Mouse (Mus musculus): ENCODE data around the gene Abhd16a. TPM values are rescaled to one million over a fixed set of nuclear protein-coding genes. Genes with fewer than 3 reads are reported as not detected.

Gene Abhd16a
- polyA plus RNA-seq, 2 experiments = 78.0 to 98.6 TPM

DNA sequence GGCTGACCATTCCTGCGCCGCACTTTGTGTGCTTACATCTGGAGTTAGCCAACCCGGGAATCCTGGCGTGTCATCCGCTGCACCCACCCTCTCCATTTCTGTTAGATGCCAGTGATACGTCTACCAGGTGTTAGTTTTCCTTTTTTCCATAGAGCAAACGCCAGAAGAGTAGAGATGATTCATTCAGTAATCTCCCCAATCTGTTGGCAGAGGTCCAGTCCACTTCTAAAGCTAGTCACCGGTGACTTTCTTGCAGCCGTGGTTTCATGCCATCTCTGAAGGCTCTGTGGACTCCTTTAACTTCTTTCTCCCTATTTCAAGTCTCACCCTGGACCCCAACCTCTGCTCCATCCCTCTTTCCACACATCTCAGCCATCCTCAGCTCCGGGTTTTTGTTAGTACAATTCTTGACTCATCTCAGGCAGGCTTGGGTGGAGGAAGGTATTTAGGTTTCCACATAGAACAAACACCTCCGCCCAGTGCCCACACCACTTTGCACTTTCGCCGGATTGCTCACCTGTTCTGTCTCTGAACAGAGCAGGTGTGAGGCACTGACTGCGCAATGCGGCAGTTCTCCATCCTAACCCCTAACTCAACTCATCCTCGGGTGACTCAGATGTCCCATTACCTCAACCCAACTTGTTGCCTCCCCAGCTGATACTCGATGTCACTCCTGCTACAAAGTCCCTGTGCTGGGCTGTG lies 20.7 kb upstream of the Abhd16a start:
- Histone ChIP-seq H3K4me1 (ENCODE audit: control insufficient read depth, insufficient read depth, low read length) (peaks cover 15% of the 10 kb centered on the region), H3K27ac (replicated peaks; ENCODE audit: low read depth, low read length) (no peak overlapping the region), H3K4me3 (replicated peaks; ENCODE audit: low read length) (no peak overlapping the region), H3K36me3 (ENCODE audit: control insufficient read depth, insufficient read depth, low read length) (peaks cover under 1% of the 10 kb centered on the region), H3K27me3 (ENCODE audit: control insufficient read depth, insufficient read depth, low read length) (peaks cover 23% of the 10 kb centered on the region), H3K9me3 (ENCODE audit: control insufficient read depth, low read length) (no peaks in the 10 kb centered on the region), H3K4me2 (replicated peaks; ENCODE audit: low read depth, low read length, severe bottlenecking) (no peak overlapping the region), H3K9ac (ENCODE audit: low read depth, low read length, severe bottlenecking) (no peak overlapping the region)
- no peak for TF ChIP-seq POLR2A (IDR thresholded peaks at IDR 0.05; ENCODE audit: borderline replicate concordance, extremely low read depth, insufficient read depth, insufficient read length)
- no peak for ATAC-seq (ENCODE audit: low FRiP score, low read depth)
- WGBS = 78% methylated on average over 17 of the region's 17 CpGs
- no peak for DNase-seq (ENCODE audit: low spot score)

DNA sequence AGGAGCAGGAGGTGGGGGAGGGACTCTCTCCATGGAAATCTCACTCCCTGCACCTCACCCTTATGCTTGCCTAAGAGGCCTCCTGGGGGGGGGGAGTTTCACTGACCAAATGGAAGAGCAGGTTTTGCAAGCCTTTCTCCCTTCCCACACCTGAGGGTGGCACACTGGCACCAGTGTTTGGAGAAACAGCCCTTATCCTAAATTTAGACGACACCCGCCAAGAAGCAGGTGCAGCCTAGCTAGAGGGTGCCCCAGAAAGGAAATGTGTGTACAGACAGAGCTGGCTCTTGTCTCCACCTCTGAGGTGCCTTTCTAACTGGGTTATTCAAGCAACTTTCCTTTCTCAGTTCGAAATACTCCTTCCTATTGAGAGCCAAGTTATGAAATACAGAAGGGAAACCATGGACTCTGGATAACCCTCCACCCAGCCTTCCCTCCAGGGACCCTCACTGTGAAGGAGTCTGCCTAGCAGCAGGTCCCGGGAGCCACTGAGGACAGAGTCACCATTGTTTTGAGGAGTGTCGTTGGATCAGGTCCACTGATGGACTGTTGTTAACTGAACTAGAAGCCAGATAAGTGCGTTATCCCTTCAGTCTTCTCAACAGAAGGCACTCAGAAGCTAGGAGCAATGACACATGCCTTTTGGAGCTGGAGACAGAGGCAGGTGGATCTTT lies 18.4 kb upstream of the Abhd16a start:
- Histone ChIP-seq H3K4me3 (replicated peaks; ENCODE audit: low read length) (no peak overlapping the region), H3K36me3 (ENCODE audit: control insufficient read depth, insufficient read depth, low read length) (no peaks in the 10 kb centered on the region), H3K9ac (ENCODE audit: low read depth, low read length, severe bottlenecking) (no peak overlapping the region), H3K9me3 (ENCODE audit: control insufficient read depth, low read length) (no peaks in the 10 kb centered on the region), H3K27me3 (ENCODE audit: control insufficient read depth, insufficient read depth, low read length) (peaks cover 14% of the 10 kb centered on the region), H3K4me2 (replicated peaks; ENCODE audit: low read depth, low read length, severe bottlenecking) (no peak overlapping the region), H3K4me1 (ENCODE audit: control insufficient read depth, insufficient read depth, low read length) (peaks cover 3% of the 10 kb centered on the region; the same call in 1 of the 2 replicates), H3K27ac (replicated peaks; ENCODE audit: low read depth, low read length) (no peak overlapping the region)
- WGBS = 66% methylated on average over 6 of the region's 6 CpGs
- TF ChIP-seq POLR2A (IDR thresholded peaks at IDR 0.05; ENCODE audit: borderline replicate concordance, extremely low read depth, insufficient read depth, insufficient read length) = no peak
- DNase-seq (ENCODE audit: low spot score) (no peak), ATAC-seq (ENCODE audit: low FRiP score, low read depth) (no peak)

DNA sequence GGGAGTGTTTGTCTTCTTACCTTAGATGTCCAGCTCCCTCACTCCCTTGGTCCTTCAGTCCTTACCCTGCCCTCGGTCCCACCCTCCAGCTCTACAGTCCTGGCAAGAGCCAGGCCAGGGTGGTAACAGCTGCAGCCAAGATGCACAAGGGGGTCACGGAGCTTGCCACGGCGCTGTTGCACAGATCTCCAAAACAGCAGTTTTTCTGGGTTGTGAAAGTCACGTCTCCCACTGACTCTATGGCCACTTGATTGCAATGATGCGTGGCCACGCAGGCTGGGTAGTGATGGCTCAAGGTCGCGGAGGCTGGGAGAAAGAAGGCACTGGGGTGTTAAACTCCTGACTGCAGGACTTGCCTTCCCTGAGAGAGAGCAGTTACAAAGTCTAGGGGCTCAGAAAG lies 17.6 kb upstream of the Abhd16a start:
- Histone ChIP-seq H3K27me3 (ENCODE audit: control insufficient read depth, insufficient read depth, low read length) (peaks cover 7% of the 10 kb centered on the region), H3K36me3 (ENCODE audit: control insufficient read depth, insufficient read depth, low read length) (no peaks in the 10 kb centered on the region), H3K9ac (ENCODE audit: low read depth, low read length, severe bottlenecking) (no peak overlapping the region), H3K9me3 (ENCODE audit: control insufficient read depth, low read length) (no peaks in the 10 kb centered on the region), H3K4me2 (replicated peaks; ENCODE audit: low read depth, low read length, severe bottlenecking) (no peak overlapping the region), H3K27ac (replicated peaks; ENCODE audit: low read depth, low read length) (no peak overlapping the region), H3K4me3 (replicated peaks; ENCODE audit: low read length) (no peak overlapping the region), H3K4me1 (ENCODE audit: control insufficient read depth, insufficient read depth, low read length) (peaks cover 3% of the 10 kb centered on the region; the same call in 1 of the 2 replicates)
- no peak for DNase-seq (ENCODE audit: low spot score)
- no peak for TF ChIP-seq POLR2A (IDR thresholded peaks at IDR 0.05; ENCODE audit: borderline replicate concordance, extremely low read depth, insufficient read depth, insufficient read length)
- ATAC-seq (ENCODE audit: low FRiP score, low read depth) = no peak
- WGBS = 71% methylated on average over 9 of the region's 9 CpGs

GRCm38 (mm10) chr17:35074097-35074496 lies 15.0 kb upstream of the Abhd16a start:
- WGBS = 24% methylated on average over 17 of the region's 17 CpGs
- H3K36me3 ChIP-seq (ENCODE audit: control insufficient read depth, insufficient read depth, low read length) = no peaks in the 10 kb centered on the region
- DNase-seq (ENCODE audit: low spot score) = no peak
- H3K9ac ChIP-seq (ENCODE audit: low read depth, low read length, severe bottlenecking) = 0 out of 2 replicates have a peak overlapping the region, but pooled peaks have one; percentile 12
- H3K4me2 ChIP-seq (replicated peaks; ENCODE audit: low read depth, low read length, severe bottlenecking) = no peak overlapping the region
- H3K27ac ChIP-seq (replicated peaks; ENCODE audit: low read depth, low read length) = no peak overlapping the region
- H3K4me1 ChIP-seq (ENCODE audit: control insufficient read depth, insufficient read depth, low read length) = peaks cover 8% of the 10 kb centered on the region; the same call in 1 of the 2 replicates
- TF ChIP-seq POLR2A (IDR thresholded peaks at IDR 0.05; ENCODE audit: borderline replicate concordance, extremely low read depth, insufficient read depth, insufficient read length) = no peak
- ATAC-seq (ENCODE audit: low FRiP score, low read depth) = no peak
- H3K9me3 ChIP-seq (ENCODE audit: control insufficient read depth, low read length) = no peaks in the 10 kb centered on the region
- no peak overlapping the region for H3K4me3 ChIP-seq (replicated peaks; ENCODE audit: low read length)
- H3K27me3 ChIP-seq (ENCODE audit: control insufficient read depth, insufficient read depth, low read length) = no peaks in the 10 kb centered on the region

DNA sequence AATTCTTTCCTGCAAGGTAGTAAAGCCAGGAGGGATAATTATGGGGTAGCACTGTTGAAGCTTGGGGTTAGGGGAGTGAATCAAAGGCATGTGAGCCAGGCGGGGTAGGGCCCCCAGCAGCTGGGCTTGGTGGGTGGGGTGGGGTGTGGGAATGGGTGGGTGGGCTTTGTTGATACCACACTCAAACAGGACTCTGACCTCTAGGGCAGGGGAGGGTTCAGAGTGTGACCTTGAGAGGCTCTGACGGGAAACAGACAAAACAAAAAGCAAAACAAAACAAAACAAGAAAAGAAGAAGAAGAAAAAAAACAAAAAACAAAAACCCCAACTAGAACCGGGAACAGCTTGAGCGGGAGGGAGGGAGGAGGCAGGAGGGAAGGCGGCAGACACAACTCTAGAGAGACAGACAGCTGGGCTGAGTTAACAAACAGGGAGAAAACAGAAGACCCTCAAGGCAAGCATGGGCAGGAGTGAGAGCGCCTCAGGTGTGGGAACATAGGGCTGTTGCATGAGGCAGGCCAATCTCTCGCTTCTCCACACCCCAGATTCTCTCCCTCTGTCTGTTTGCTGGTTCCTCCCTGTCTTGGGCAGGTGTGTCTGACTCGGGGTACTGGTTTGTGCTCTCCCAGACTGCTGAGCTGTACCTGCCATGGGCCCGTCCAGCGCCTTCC lies 12.4 kb upstream of the Abhd16a start, which contains the start of gene Ly6g6e:
TSS of gene Ly6g6e (plus strand) at position 396 of the 670 bp plus-strand sequence.
- H3K27me3 ChIP-seq (ENCODE audit: control insufficient read depth, insufficient read depth, low read length) = no peaks in the 10 kb centered on the region
- peaks cover 8% of the 10 kb centered on the region; the same call in 1 of the 2 replicates for H3K4me1 ChIP-seq (ENCODE audit: control insufficient read depth, insufficient read depth, low read length)
- no peaks in the 10 kb centered on the region for H3K9me3 ChIP-seq (ENCODE audit: control insufficient read depth, low read length)
- 0 out of 2 replicates have a peak within 1 kb of the TSS, but pooled peaks have one; percentile 18 for H3K9ac ChIP-seq (ENCODE audit: low read depth, low read length, severe bottlenecking)
- H3K36me3 ChIP-seq (ENCODE audit: control insufficient read depth, insufficient read depth, low read length) = no peaks in the 10 kb centered on the region
- WGBS = 20% methylated on average over 10 of the region's 10 CpGs
- ATAC-seq (ENCODE audit: low FRiP score, low read depth) (no peak), DNase-seq (ENCODE audit: low spot score) (no peak)
- no peak within 1 kb of the TSS for H3K4me2 ChIP-seq (replicated peaks; ENCODE audit: low read depth, low read length, severe bottlenecking)
- no peak within 1 kb of the TSS for H3K4me3 ChIP-seq (replicated peaks; ENCODE audit: low read length)
- no peak within 1 kb of the TSS for H3K27ac ChIP-seq (replicated peaks; ENCODE audit: low read depth, low read length)
- no peak for TF ChIP-seq POLR2A (IDR thresholded peaks at IDR 0.05; ENCODE audit: borderline replicate concordance, extremely low read depth, insufficient read depth, insufficient read length)

All from limb, embryonic 14.5 days (tissue).